ENCODE assay signal across 15 mouse cellular contexts in the genomic region with DNA sequence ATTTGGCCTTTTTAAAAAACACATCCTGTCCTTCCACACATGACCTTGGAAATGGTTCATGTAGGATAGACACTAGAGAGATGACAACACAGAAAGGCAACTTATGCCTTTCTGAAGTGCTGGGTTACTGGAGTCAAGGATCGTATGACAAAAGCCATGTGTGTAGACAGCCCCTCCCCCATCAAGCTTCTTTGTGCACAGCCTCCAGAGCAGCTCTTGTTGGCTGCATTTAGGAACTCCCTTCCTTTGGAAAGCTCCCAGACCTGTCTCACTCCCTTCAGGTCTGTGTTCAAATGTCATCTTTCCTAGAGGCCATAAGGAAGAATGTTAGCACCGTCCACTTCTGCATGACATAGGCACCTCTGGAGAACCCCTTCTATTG. TPM values are rescaled to one million over a fixed set of nuclear protein-coding genes. Genes with fewer than 3 reads are reported as not detected.
DNase-seq lines count a peak whose midpoint lies in the region; ATAC-seq and TF ChIP-seq lines count a peak whose summit lies in the region.
"Had no signal": no experiment of that assay in that cellular context is flagged by ENCODE, and none has a peak within 500 bp of the region (broad histone marks: within the 10 kb centered on the region; RNA-seq: fewer than 3 reads in every experiment).

No protein-coding gene starts in this region.

- no peak for TF ChIP-seq POLR2A in heart, adult 2 months (IDR thresholded peaks at IDR 0.05; ENCODE audit: insufficient read depth, low read depth, low read length)

- H3K4me2 ChIP-seq in heart, postnatal 0 days (ENCODE audit: low read depth, low read length), result no peak overlapping the region
- H3K4me2 ChIP-seq in midbrain, embryonic 14.5 days (ENCODE audit: low read length), result no peak overlapping the region
- no peak overlapping the region for H3K4me2 ChIP-seq in midbrain, embryonic 11.5 days
- H3K4me2 ChIP-seq in midbrain, postnatal 0 days (ENCODE audit: low read depth, low read length, poor library complexity, severe bottlenecking), result no peak overlapping the region
- H3K4me2 ChIP-seq: neural tube, embryonic 15.5 days had no signal

- no peaks in the 10 kb centered on the region for H3K4me1 ChIP-seq in heart, postnatal 0 days (ENCODE audit: control insufficient read depth, insufficient read depth)
- H3K4me1 ChIP-seq in heart, adult 2 months (ENCODE audit: control insufficient read depth, insufficient read depth, low read length), result no peaks in the 10 kb centered on the region
- H3K4me1 ChIP-seq in midbrain, embryonic 14.5 days (ENCODE audit: control insufficient read depth, insufficient read depth, low read length), result no peaks in the 10 kb centered on the region
- H3K4me1 ChIP-seq in midbrain, embryonic 11.5 days (ENCODE audit: control insufficient read depth, insufficient read depth, low read length), result no peaks in the 10 kb centered on the region
- peaks cover 16% of the 10 kb centered on the region for H3K4me1 ChIP-seq in embryonic facial prominence, embryonic 10.5 days
- no peaks in the 10 kb centered on the region for H3K4me1 ChIP-seq in midbrain, postnatal 0 days (ENCODE audit: insufficient read depth, low read length)

- no peaks in the 10 kb centered on the region for H3K36me3 ChIP-seq in heart, postnatal 0 days (replicated peaks; ENCODE audit: control insufficient read depth, insufficient read depth, low read length)
- H3K36me3 ChIP-seq in heart, adult 2 months (ENCODE audit: control insufficient read depth, insufficient read depth, low read length), result no peaks in the 10 kb centered on the region
- H3K36me3 ChIP-seq in midbrain, embryonic 14.5 days (ENCODE audit: control insufficient read depth, insufficient read depth, low read length), result no peaks in the 10 kb centered on the region
- no peaks in the 10 kb centered on the region for H3K36me3 ChIP-seq in midbrain, embryonic 11.5 days (ENCODE audit: control insufficient read depth, insufficient read depth, low read length)
- H3K36me3 ChIP-seq in embryonic facial prominence, embryonic 10.5 days (replicated peaks), result no peaks in the 10 kb centered on the region
- no peaks in the 10 kb centered on the region for H3K36me3 ChIP-seq in midbrain, postnatal 0 days (ENCODE audit: insufficient read depth, low read length)
- H3K36me3 ChIP-seq: neural tube, embryonic 15.5 days had no signal

- no peaks in the 10 kb centered on the region for H3K27me3 ChIP-seq in heart, postnatal 0 days (ENCODE audit: control insufficient read depth, insufficient read depth, low read length)
- no peaks in the 10 kb centered on the region for H3K27me3 ChIP-seq in heart, adult 2 months (ENCODE audit: control insufficient read depth, insufficient read depth, low read length)
- no peaks in the 10 kb centered on the region for H3K27me3 ChIP-seq in midbrain, embryonic 14.5 days (ENCODE audit: control insufficient read depth, insufficient read depth, low read length)
- H3K27me3 ChIP-seq in midbrain, embryonic 11.5 days (ENCODE audit: control insufficient read depth, insufficient read depth, low read length), result no peaks in the 10 kb centered on the region
- H3K27me3 ChIP-seq in embryonic facial prominence, embryonic 10.5 days (replicated peaks; ENCODE audit: low read depth, poor library complexity, severe bottlenecking), result no peaks in the 10 kb centered on the region
- no peaks in the 10 kb centered on the region for H3K27me3 ChIP-seq in midbrain, postnatal 0 days (ENCODE audit: insufficient read depth, low read length)
- H3K27me3 ChIP-seq: neural tube, embryonic 15.5 days had no signal

- 0 out of 2 replicates have a peak, but pooled peaks cover 4% of the 10 kb centered on the region for H3K9me3 ChIP-seq in heart, postnatal 0 days (replicated peaks; ENCODE audit: control insufficient read depth, low read length)
- H3K9me3 ChIP-seq in midbrain, embryonic 14.5 days (ENCODE audit: control insufficient read depth, low read length), result no peaks in the 10 kb centered on the region
- no peaks in the 10 kb centered on the region for H3K9me3 ChIP-seq in midbrain, embryonic 11.5 days (ENCODE audit: control insufficient read depth, low read length)
- peaks cover 7% of the 10 kb centered on the region; the same call in 1 of the 2 replicates for H3K9me3 ChIP-seq in embryonic facial prominence, embryonic 10.5 days
- no peaks in the 10 kb centered on the region for H3K9me3 ChIP-seq in midbrain, postnatal 0 days (ENCODE audit: low read length)
- H3K9me3 ChIP-seq: neural tube, embryonic 15.5 days had no signal

- DNase-seq in heart, postnatal 0 days (ENCODE audit: low spot score), result peak; percentile 8
- no peak for DNase-seq in heart, adult 2 months
- peak; percentile 39 for DNase-seq in midbrain, embryonic 14.5 days
- no peak for DNase-seq in midbrain, embryonic 11.5 days (ENCODE audit: low spot score, missing footprints)
- DNase-seq in embryonic facial prominence, embryonic 10.5 days (ENCODE audit: low spot score), result peak; percentile 28
- DNase-seq in midbrain, postnatal 0 days (ENCODE audit: low spot score), result no peak
- no peak for DNase-seq in right cerebral cortex, postnatal 36 days (ENCODE audit: low spot score in 2 of 2)
- DNase-seq: cerebellum, adult 8-10 months; gastrocnemius, postnatal 25 days; kidney, adult 9 months; liver, postnatal 0 days; spleen, adult 18-20 months had no signal

- 47% methylated on average over 2 of the region's 2 CpGs for whole genome bisulfite sequencing in heart, postnatal 0 days
- 51% methylated on average over 2 of the region's 2 CpGs for WGBS in heart, adult 2 months
- 71% methylated on average over 2 of the region's 2 CpGs for WGBS in midbrain, embryonic 14.5 days
- 64% methylated on average over 2 of the region's 2 CpGs for WGBS in midbrain, embryonic 11.5 days
- WGBS in embryonic facial prominence, embryonic 10.5 days, result 68% methylated on average over 2 of the region's 2 CpGs
- 59% methylated on average over 2 of the region's 2 CpGs for WGBS in midbrain, postnatal 0 days

- no peaks in the 10 kb centered on the region for H3K79me2 ChIP-seq in heart, adult 2 months (replicated peaks; ENCODE audit: control insufficient read depth, insufficient read depth, low read length)

- no peak overlapping the region for H3K9ac ChIP-seq in heart, postnatal 0 days (replicated peaks; ENCODE audit: low read depth, low read length)
- no peak overlapping the region for H3K9ac ChIP-seq in heart, adult 2 months (ENCODE audit: low read depth, low read length)
- H3K9ac ChIP-seq in midbrain, embryonic 14.5 days (replicated peaks; ENCODE audit: low read length), result no peak overlapping the region
- H3K9ac ChIP-seq in midbrain, embryonic 11.5 days (ENCODE audit: low read length), result no peak overlapping the region
- no peak overlapping the region for H3K9ac ChIP-seq in midbrain, postnatal 0 days (replicated peaks; ENCODE audit: low read length, poor library complexity, severe bottlenecking)
- H3K9ac ChIP-seq: liver, postnatal 0 days; neural tube, embryonic 15.5 days had no signal

- H3K27ac ChIP-seq in heart, postnatal 0 days (ENCODE audit: low read depth), result no peak overlapping the region
- H3K27ac ChIP-seq in heart, adult 2 months, result no peak overlapping the region
- H3K27ac ChIP-seq in midbrain, embryonic 14.5 days (replicated peaks; ENCODE audit: low read depth, low read length), result no peak overlapping the region; the same call in 1 of the 2 replicates
- H3K27ac ChIP-seq in midbrain, embryonic 11.5 days (ENCODE audit: low read depth, low read length), result no peak overlapping the region
- H3K27ac ChIP-seq in embryonic facial prominence, embryonic 10.5 days (replicated peaks), result no peak overlapping the region
- 0 out of 2 replicates have a peak overlapping the region, but pooled peaks have one; percentile 12 for H3K27ac ChIP-seq in midbrain, postnatal 0 days (ENCODE audit: low read depth, low read length)
- H3K27ac ChIP-seq: neural tube, embryonic 15.5 days had no signal

- ATAC-seq in heart, postnatal 0 days (ENCODE audit: insufficient read depth, low read depth), result no peak
- ATAC-seq in midbrain, embryonic 14.5 days (ENCODE audit: low FRiP score, low TSS enrichment), result no peak
- ATAC-seq in midbrain, embryonic 11.5 days (ENCODE audit: low FRiP score), result no peak
- peak; percentile 49 for ATAC-seq in midbrain, postnatal 0 days (ENCODE audit: low FRiP score)
- ATAC-seq: activated CD4-positive, CD25-positive, alpha-beta regulatory T cell, adult 4 months; liver, postnatal 0 days had no signal

- TF ChIP-seq CTCF in heart, postnatal 0 days (IDR thresholded peaks at IDR 0.05; ENCODE audit: low read depth), result no peak
- no peak for TF ChIP-seq CTCF in heart, adult 2 months (IDR thresholded peaks at IDR 0.05)
- TF ChIP-seq CTCF in midbrain, postnatal 0 days (IDR thresholded peaks at IDR 0.05), result no peak

- no peak for TF ChIP-seq EP300 in heart, postnatal 0 days (IDR thresholded peaks at IDR 0.05; ENCODE audit: low read depth)
- TF ChIP-seq EP300 in heart, adult 2 months (IDR thresholded peaks at IDR 0.05; ENCODE audit: insufficient read depth, low read depth, low read length), result no peak

- intact Hi-C loops in heart, adult 2 months (cut with DNase I), result no loop called here

- H3K4me3 ChIP-seq in heart, postnatal 0 days (ENCODE audit: low read depth, low read length), result no peak overlapping the region
- no peak overlapping the region for H3K4me3 ChIP-seq in heart, adult 2 months
- no peak overlapping the region for H3K4me3 ChIP-seq in midbrain, embryonic 14.5 days (replicated peaks; ENCODE audit: low read depth, low read length)
- no peak overlapping the region for H3K4me3 ChIP-seq in midbrain, embryonic 11.5 days (ENCODE audit: low read depth, low read length)
- no peak overlapping the region for H3K4me3 ChIP-seq in embryonic facial prominence, embryonic 10.5 days
- no peak overlapping the region for H3K4me3 ChIP-seq in midbrain, postnatal 0 days (ENCODE audit: low read depth, low read length)
- H3K4me3 ChIP-seq: neural tube, embryonic 15.5 days had no signal

RNA-seq across cellular contexts. Expression of a gene that starts 57.7 kb away (rescaled TPM):
- 5.5 TPM in 1 of 2 replicates, not detected in the other for total RNA-seq in heart, postnatal 0 days (2014; rRNA removed; ENCODE audit: low replicate concordance)
- not detected in 2 replicates for polyA plus RNA-seq in heart, postnatal 0 days (2015; fragmentation: Nextera tagmentation; extraction: Ambion mirVana)
- not detected for total RNA-seq in heart, adult 2 months (2021)
- not detected in 2 replicates for polyA plus RNA-seq in heart, adult 2 months (2012; rRNA removed)
- polyA plus RNA-seq in midbrain, embryonic 14.5 days (2014; fragmentation: Nextera tagmentation; extraction: Ambion mirVana), result 257 and 380 TPM in 2 replicates
- 35.8 and 44.0 TPM in 2 replicates for polyA plus RNA-seq in midbrain, embryonic 11.5 days (2014; fragmentation: Nextera tagmentation; extraction: Ambion mirVana)
- polyA plus RNA-seq in embryonic facial prominence, embryonic 10.5 days (2016; fragmentation: Nextera tagmentation; extraction: Ambion mirVana), result 52.0 and 90.2 TPM in 2 replicates
- total RNA-seq in midbrain, postnatal 0 days (2014; rRNA removed), result 380 and 464 TPM in 2 replicates
- 510 and 559 TPM in 2 replicates for polyA plus RNA-seq in midbrain, postnatal 0 days (2015; fragmentation: Nextera tagmentation; extraction: Ambion mirVana)
- total RNA-seq: gastrocnemius, postnatal 25 days had no signal
- polyA plus RNA-seq: activated CD4-positive, CD25-positive, alpha-beta regulatory T cell, adult 4 months; heart, embryonic 14.5 days; liver, postnatal 0 days had no signal

Comparison
In these comparisons a context has a peak if more than half of its experiments do, and no peak if none do; other contexts are left out.
1. DNase-seq: peak in heart, postnatal 0 days (single experiment), midbrain, embryonic 14.5 days (single experiment) and embryonic facial prominence, embryonic 10.5 days (single experiment); none in heart, adult 2 months (0 of 2), midbrain, embryonic 11.5 days (single experiment), midbrain, postnatal 0 days (single experiment) and right cerebral cortex, postnatal 36 days (0 of 2).
2. RNA of a gene that starts 57.7 kb away (polyA plus RNA-seq): 510 to 559 TPM in midbrain, postnatal 0 days, 257 to 380 TPM in midbrain, embryonic 14.5 days, 52.0 to 90.2 TPM in embryonic facial prominence, embryonic 10.5 days and 35.8 to 44.0 TPM in midbrain, embryonic 11.5 days; not detected in heart, postnatal 0 days and not detected in heart, adult 2 months; every median in the first group is over 10 times any median in the second.